Mouse (Mus musculus) neural tube, embryonic 10.5 days (tissue): ENCODE measurements at regions not wholly inside any gene's neighbourhood (a gene's known extent, or its start where the extent isn't known, plus 50 kb on each side); places are given as distances from the start of the nearest gene placed in this dataset.

ENCODE experiments used
- DNase-seq: peaks from one replicate; pipeline ENCODE4 v3.0.0-alpha.2; 2017; ENCODE audit warnings: low spot score; ENCODE audit errors: extremely low spot score

GRCm38 (mm10) chr13:41694749-41695419 lies 89.2 kb downstream of the Tmem170b start:
- DNase-seq = no peak

DNA sequence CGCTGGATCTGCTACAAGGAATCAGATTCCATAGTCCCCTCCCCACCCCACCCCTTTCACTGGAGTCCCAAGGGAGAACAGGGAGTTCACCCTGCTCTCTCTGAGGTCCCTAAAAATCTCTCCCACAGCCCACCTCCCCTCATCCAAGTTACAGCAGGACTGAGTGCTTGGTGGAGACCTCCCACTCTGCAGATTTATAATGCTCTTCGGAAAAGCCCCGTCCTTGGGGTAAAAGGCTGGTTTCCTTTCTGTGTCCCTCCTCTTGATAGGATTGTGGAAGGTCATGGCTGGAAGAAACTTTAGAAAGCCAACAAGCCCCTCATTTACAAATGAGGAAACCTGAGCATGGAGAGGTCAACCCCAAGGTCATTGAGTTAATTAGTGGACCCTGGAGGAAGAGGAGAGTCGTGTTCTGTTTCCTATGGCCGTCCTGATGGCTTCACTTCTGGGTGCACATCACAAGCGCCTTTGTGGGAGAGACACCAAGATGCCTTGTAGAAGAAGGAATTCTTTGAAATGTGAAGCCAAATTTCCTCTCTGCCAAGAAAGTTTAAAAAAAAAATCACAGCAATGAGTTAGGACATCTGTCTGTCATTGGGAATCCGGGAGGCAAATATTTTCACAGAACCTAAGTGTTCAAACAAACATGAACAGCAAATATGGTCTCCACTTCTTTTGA lies 91.2 kb downstream of the Tmem170b start:
- no peak for DNase-seq

DNA sequence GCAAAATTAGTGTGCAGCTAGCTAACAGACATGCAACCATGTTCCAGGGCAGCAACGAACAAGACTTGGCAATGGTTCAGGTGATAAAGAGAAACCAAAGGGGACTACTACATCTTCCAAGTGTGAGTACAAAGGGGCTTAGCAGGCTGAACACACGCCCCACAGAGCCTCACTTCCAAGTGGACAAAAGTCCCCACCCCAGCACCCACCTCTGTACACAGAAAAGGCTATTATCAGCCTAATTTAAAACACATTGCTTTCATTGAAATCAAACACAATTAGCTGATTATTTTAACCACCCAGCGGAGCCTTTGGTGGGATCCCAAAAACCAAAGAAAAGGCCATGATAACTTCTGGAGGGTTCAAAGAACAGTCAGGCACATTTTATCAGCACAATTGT lies 95.6 kb downstream of the Tmem170b start:
- DNase-seq = no peak

GRCm38 (mm10) chr13:41701829-41702231 lies 96.1 kb downstream of the Tmem170b start:
- no peak for DNase-seq

DNA sequence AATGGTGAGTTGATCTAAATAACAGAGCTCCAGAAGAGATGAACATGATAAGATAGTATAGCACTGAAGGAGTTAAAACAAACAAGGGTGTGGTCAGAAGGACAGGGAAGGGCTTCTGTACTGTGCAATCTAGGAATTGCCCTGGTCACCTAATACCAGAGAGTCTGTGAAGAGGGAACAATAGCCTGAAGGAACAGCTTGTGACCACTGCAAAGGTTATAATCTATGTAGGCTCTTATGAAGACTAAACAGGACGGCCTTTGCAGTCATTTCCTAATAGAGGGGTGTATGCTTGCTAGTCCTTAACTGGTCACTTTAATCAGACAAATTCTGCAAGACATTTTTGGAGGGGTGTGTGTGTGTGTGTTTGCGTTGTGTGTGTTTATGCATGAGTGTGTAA lies 97.5 kb downstream of the Tmem170b start:
- no peak for DNase-seq

DNA sequence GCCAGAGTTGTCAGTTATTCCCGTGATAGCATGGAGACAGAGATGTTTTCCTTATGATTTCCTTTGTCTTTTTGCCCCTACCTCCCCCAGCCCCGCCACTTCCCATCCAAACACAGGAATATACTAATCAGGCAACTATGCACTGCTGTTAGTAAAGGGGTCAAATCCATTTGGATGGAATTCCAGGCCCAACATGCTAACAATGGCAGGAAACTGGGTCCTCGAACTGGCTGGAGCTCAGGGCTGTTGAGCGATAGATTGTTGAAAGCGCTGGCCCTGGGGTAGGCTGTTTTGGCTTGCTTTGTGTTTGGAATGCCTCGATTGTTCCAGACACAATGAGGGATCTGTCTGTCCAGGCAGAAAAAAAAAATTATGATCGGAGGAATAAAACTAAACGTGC lies 97.9 kb downstream of the Tmem170b start:
- no peak for DNase-seq

DNA sequence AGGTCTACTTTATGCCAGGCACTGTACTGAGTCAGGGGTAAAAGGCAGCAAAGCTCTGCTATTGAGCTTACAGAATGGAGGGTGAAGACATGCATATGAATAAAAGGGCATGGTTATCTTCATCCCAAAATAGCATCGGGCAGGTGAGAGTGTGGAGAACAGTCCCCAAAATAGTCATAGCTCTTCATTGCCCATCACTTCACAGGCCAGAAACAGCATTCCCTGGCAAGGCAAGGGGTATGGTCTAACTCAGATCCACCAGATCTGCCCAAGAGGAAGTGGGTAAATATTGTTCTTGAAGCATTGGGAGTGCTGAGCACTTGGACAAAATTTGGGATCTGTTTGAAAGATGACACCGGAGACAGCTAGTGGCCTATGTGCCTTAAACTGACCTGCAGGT lies 99.1 kb downstream of the Tmem170b start:
- DNase-seq = no peak

DNA sequence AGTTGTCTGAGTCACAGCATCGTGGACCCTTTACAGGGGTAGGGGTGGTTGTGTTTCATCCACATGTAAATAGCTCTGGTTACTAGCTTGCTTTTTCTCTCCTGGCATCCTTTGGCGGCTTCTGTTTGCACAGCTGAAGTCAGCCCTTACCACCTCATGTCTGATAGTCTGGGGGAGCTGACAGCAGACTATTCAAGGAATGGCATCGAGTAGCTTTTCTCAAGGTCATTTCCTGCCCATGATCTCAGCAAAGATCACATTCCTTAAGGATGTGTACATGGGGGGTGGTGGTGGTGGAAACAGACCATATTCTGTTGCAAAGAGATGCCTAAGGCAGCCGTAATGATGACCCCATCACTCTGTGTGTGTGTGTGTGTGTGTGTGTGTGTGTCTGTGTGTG lies 99.9 kb downstream of the Tmem170b start:
- no peak for DNase-seq

GRCm38 (mm10) chr13:41707811-41708210 lies 102.1 kb downstream of the Tmem170b start:
- no peak for DNase-seq

DNA sequence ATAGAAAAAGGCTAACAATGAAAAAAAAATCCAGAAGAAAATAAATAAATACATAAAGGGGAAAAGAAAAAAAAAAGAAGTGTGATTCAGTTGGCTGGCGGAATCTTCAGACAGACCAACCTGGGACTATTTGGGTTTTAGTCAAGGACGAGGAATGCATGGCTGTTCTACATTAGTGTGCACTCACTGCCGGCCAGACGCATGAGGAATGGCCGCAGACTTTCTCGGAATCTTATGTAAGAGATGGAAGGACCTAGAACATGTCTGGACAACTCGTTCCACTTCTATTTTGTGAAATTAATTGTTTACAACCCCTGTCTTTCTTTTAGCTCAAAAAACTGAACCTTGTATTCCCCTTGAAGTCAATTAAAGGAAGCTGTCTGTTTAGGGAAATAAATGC lies 103.4 kb downstream of the Tmem170b start:
- DNase-seq = no peak

- peak; percentile 84 for DNase-seq
Measured at GRCm38 (mm10) chr13:41709475-41710227, 103.9 kb downstream of the Tmem170b start.

GRCm38 (mm10) chr13:41712616-41713015 lies 106.9 kb downstream of the Tmem170b start:
- no peak for DNase-seq
